Mouse (Mus musculus): Measurements from ENCODE around the gene Irgm1. TPM values are rescaled to one million over a fixed set of nuclear protein-coding genes. Genes with fewer than 3 reads are reported as not detected.

Irgm1 gene
- polyA plus RNA-seq, 1 experiment from 2014 or later: 1.1 TPM

DNA sequence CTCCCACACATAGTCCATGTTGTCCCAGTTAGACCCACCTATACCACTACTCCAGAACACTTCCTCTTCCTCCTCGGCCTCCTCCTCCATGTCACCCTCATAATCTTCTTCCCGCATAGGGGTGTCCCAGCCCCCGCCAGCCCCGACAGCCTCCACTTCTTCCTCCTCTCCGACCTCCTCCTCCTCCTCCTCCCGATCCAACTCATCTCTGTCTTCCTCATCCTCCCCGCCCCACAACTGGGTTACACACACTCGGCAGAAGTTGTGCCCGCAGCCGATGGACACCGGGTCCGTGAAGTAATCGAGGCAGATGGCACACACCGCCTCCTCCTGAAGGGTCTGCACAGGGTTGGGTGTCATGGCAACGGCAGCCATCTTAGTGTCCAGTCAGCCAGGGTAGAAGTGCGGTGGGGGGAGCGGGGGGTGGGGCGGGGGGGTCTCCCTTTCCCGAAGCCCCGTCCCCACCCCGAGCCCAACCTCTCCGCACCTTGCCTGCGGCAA is 55.2 kb downstream of the Irgm1 start:
- peak overlapping the region; percentile 76 for H3K4me2 ChIP-seq (ENCODE audit: low read depth, severe bottlenecking)
- H3K9ac ChIP-seq (ENCODE audit: low read length): peak overlapping the region; percentile 76
- peaks cover 4% of the 10 kb centered on the region; the same call in 1 of the 2 replicates for H3K36me3 ChIP-seq (ENCODE audit: control insufficient read depth, insufficient read depth, low read length)
- ATAC-seq (ENCODE audit: insufficient number of reproducible peaks, low FRiP score, low TSS enrichment, low read depth) (peak; percentile 36), DNase-seq (ENCODE audit: low spot score) (no peak)
- H3K4me3 ChIP-seq (ENCODE audit: low read depth, low read length): peak overlapping the region; percentile 66
- WGBS: 7% methylated on average over 23 of the region's 23 CpGs
- no peaks in the 10 kb centered on the region for H3K27me3 ChIP-seq (ENCODE audit: control insufficient read depth, insufficient read depth, low read length)
- H3K27ac ChIP-seq (replicated peaks; ENCODE audit: low read depth, low read length): 0 out of 2 replicates have a peak overlapping the region, but pooled peaks have one; percentile 11
- H3K9me3 ChIP-seq (ENCODE audit: control insufficient read depth, low read length): no peaks in the 10 kb centered on the region
- 0 out of 2 replicates have a peak, but pooled peaks cover 3% of the 10 kb centered on the region for H3K4me1 ChIP-seq (ENCODE audit: control insufficient read depth, insufficient read depth, low read length)

DNA sequence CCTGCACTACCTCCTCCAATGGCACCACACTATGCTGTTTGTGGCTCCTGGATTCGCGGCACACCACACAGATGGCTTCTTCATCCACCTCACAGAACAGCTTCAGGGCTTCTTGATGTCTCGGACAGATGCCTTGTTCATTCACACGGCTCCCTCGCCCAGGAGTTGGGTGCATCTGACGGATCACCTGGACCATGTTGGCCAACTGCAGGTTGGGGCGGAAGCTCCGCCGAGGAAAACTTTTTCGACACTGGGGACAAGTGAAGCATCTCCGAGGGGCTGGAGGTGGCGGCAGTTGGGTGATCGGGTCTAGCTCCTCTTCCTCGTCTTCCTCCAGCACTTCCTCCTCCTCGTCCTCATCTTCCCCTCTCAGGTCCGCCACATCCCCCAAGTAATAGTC is 55.6 kb downstream of the Irgm1 start:
- DNase-seq (ENCODE audit: low spot score): no peak
- H3K4me3 ChIP-seq (ENCODE audit: low read depth, low read length): peak overlapping the region; percentile 66
- H3K4me1 ChIP-seq (ENCODE audit: control insufficient read depth, insufficient read depth, low read length): 0 out of 2 replicates have a peak, but pooled peaks cover 3% of the 10 kb centered on the region
- H3K27me3 ChIP-seq (ENCODE audit: control insufficient read depth, insufficient read depth, low read length): no peaks in the 10 kb centered on the region
- H3K4me2 ChIP-seq (ENCODE audit: low read depth, severe bottlenecking): peak overlapping the region; percentile 76
- no peak for ATAC-seq (ENCODE audit: insufficient number of reproducible peaks, low FRiP score, low TSS enrichment, low read depth)
- no peaks in the 10 kb centered on the region for H3K9me3 ChIP-seq (ENCODE audit: control insufficient read depth, low read length)
- peaks cover 4% of the 10 kb centered on the region; the same call in 1 of the 2 replicates for H3K36me3 ChIP-seq (ENCODE audit: control insufficient read depth, insufficient read depth, low read length)
- WGBS: 81% methylated on average over 16 of the region's 16 CpGs
- H3K27ac ChIP-seq (replicated peaks; ENCODE audit: low read depth, low read length): no peak overlapping the region
- H3K9ac ChIP-seq (ENCODE audit: low read length): no peak overlapping the region; the same call in 1 of the 2 replicates

DNA sequence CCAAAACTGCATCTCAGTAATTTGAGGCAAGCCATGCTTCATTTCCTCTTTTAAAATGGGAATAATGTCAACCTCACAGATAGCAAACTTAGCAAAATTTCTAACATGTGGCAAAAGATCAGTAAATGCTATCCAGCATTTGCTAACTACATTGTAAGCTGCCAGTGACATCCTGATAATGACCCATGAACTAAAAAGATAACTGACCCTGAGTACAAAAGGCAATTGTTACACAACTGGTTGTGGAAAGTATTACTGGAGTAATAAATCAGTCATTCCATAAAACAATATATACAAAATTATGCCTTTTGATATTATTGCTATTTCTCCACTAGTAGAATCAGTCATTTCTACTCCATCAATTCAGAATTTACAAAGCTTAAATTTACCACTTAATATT is 57.7 kb downstream of the Irgm1 start:
- no peak for ATAC-seq (ENCODE audit: insufficient number of reproducible peaks, low FRiP score, low TSS enrichment, low read depth)
- Histone ChIP-seq H3K4me2 (ENCODE audit: low read depth, severe bottlenecking) (no peak overlapping the region), H3K27me3 (ENCODE audit: control insufficient read depth, insufficient read depth, low read length) (no peaks in the 10 kb centered on the region), H3K4me3 (ENCODE audit: low read depth, low read length) (no peak overlapping the region), H3K36me3 (ENCODE audit: control insufficient read depth, insufficient read depth, low read length) (peaks cover 8% of the 10 kb centered on the region), H3K4me1 (ENCODE audit: control insufficient read depth, insufficient read depth, low read length) (0 out of 2 replicates have a peak, but pooled peaks cover 3% of the 10 kb centered on the region), H3K9ac (ENCODE audit: low read length) (no peak overlapping the region), H3K27ac (replicated peaks; ENCODE audit: low read depth, low read length) (no peak overlapping the region), H3K9me3 (ENCODE audit: control insufficient read depth, low read length) (no peaks in the 10 kb centered on the region)
- DNase-seq (ENCODE audit: low spot score): no peak

Other genes with a start within 250 kb of the Irgm1 start
- gene Rack1, start 71.4 kb downstream of the Irgm1 start, polyA plus RNA-seq (2014; fragmentation: Nextera tagmentation; extraction: Ambion mirVana): 805 and 864 TPM in 2 replicates
- gene Trim41, start 54.3 kb downstream of the Irgm1 start, polyA plus RNA-seq (2014; fragmentation: Nextera tagmentation; extraction: Ambion mirVana): 5.7 TPM in 2 replicates
- gene Trim7, start 45.5 kb downstream of the Irgm1 start, polyA plus RNA-seq (2014; fragmentation: Nextera tagmentation; extraction: Ambion mirVana): 0.25 and 0.41 TPM in 2 replicates
- 9.4 and 13.5 TPM in 2 replicates for gene Gm12184, start 45.0 kb downstream of the Irgm1 start, polyA plus RNA-seq (2014; fragmentation: Nextera tagmentation; extraction: Ambion mirVana)
- 0.34 TPM in 1 of 2 replicates, not detected in the other for gene Gm5431, start 30.5 kb upstream of the Irgm1 start, polyA plus RNA-seq (2014; fragmentation: Nextera tagmentation; extraction: Ambion mirVana)
- gene Psme2b, start 74.5 kb upstream of the Irgm1 start, polyA plus RNA-seq (2014; fragmentation: Nextera tagmentation; extraction: Ambion mirVana): 0.91 and 2.0 TPM in 2 replicates
- gene Olfr56, start 107.2 kb upstream of the Irgm1 start, polyA plus RNA-seq (2014; fragmentation: Nextera tagmentation; extraction: Ambion mirVana): not detected in 2 replicates
- gene 9930111J21Rik1, start 107.7 kb upstream of the Irgm1 start, polyA plus RNA-seq (2014; fragmentation: Nextera tagmentation; extraction: Ambion mirVana): 0.12 TPM in 1 of 2 replicates, not detected in the other
- gene Gm12185, start 120.5 kb upstream of the Irgm1 start, polyA plus RNA-seq (2014; fragmentation: Nextera tagmentation; extraction: Ambion mirVana): not detected in 2 replicates
- not detected in 2 replicates for gene Tgtp1, start 122.5 kb upstream of the Irgm1 start, polyA plus RNA-seq (2014; fragmentation: Nextera tagmentation; extraction: Ambion mirVana)
- gene 9930111J21Rik2, start 179.6 kb upstream of the Irgm1 start, polyA plus RNA-seq (2014; fragmentation: Nextera tagmentation; extraction: Ambion mirVana): 0.03 and 0.17 TPM in 2 replicates
- gene Tgtp2, start 192.5 kb upstream of the Irgm1 start, polyA plus RNA-seq (2014; fragmentation: Nextera tagmentation; extraction: Ambion mirVana): not detected in 2 replicates
- gene Ifi47, start 204.9 kb upstream of the Irgm1 start, polyA plus RNA-seq (2014; fragmentation: Nextera tagmentation; extraction: Ambion mirVana): 0.51 and 0.61 TPM in 2 replicates
- not detected in 2 replicates for gene Olfr1396, start 243.2 kb upstream of the Irgm1 start, polyA plus RNA-seq (2014; fragmentation: Nextera tagmentation; extraction: Ambion mirVana)